Mouse (Mus musculus): ENCODE results near the gene Pnmal1. TPM values are rescaled to one million over a fixed set of nuclear protein-coding genes. Genes with fewer than 3 reads are reported as not detected.

The Pnmal1 gene
- polyA plus RNA-seq, 1 experiment from 2014 or later: 0.45 TPM

DNA sequence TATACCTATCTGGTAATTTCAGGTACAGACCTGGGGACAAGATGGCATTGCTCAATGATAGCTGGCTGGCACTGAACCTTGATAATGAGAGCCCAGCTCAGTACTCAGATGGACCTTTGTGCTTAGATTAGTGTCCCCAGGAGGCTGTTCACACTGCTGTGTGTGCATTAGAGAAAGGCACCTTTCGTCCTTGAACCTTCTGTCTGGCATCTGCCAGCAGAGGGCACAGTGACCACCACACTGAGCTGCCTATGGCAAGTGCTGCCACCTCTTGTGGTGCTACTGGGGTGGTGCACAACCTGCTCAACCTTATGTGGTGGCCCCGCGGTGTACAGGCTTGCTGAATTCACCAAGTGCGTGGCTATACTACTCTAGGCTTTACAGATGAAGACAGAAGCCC is 47.8 kb downstream of the Pnmal1 start:
- H3K4me3 ChIP-seq (ENCODE audit: control insufficient read depth in 1 of 2, insufficient read depth in 1 of 2, low read depth in 1 of 2, low read length in 2 of 2): no peak overlapping the region
- no peak overlapping the region for H3K27ac ChIP-seq (replicated peaks in 1 of 2; ENCODE audit: control insufficient read depth in 1 of 2, insufficient read depth in 1 of 2, low read depth in 2 of 2, low read length in 2 of 2)
- no peaks in the 10 kb centered on the region for H3K9me3 ChIP-seq (ENCODE audit: control insufficient read depth, low read length)
- WGBS: 76% methylated on average over 4 of the region's 4 CpGs
- H3K9ac ChIP-seq (ENCODE audit: low read length): no peak overlapping the region
- H3K4me2 ChIP-seq (ENCODE audit: low read length): no peak overlapping the region
- peaks cover 96% of the 10 kb centered on the region for H3K36me3 ChIP-seq (ENCODE audit: control insufficient read depth, insufficient read depth, low read length)
- H3K4me1 ChIP-seq (ENCODE audit: control insufficient read depth in 2 of 2, insufficient read depth in 2 of 2, low read length in 2 of 2): no peaks in the 10 kb centered on the region
- H3K27me3 ChIP-seq (ENCODE audit: control insufficient read depth, insufficient read depth, low read length): no peaks in the 10 kb centered on the region
- ATAC-seq (ENCODE audit: insufficient number of reproducible peaks, insufficient read depth, low FRiP score, low read depth): no peak

DNA sequence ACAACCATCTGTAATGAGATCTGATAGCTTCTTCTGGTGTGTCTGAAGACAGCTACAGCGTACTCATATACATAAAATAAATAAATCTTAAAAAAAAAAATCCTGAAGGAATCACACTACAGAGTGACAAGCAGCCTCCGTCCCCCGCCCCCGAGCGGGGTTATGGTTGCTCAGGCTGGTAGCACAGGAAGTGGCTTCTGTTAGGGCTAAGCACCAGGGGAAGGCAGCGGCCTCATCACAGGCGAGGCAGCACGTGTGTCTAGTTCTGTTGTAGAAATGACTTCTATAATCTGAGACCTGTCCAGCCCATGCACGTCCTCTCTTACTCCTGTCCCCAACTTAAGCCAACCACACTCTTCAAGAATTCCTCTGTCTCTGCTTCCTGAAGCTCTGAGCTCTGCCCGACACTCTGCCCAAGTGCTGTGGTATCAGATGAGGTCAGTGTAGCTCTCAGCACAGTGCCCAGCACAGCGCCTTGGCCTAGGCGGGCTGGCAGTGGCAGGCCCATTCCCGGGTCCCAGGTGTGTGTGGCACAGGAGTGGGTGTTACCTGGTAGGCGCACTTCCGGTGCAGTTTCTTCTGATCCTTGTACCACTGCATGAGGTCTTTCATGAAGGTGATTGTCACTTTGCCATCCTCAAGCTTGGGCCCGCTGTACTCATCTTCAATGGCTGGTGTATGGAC is 50.0 kb downstream of the Pnmal1 start:
- WGBS: 88% methylated on average over 16 of the region's 16 CpGs
- Histone ChIP-seq H3K9me3 (ENCODE audit: control insufficient read depth, low read length) (no peaks in the 10 kb centered on the region), H3K36me3 (ENCODE audit: control insufficient read depth, insufficient read depth, low read length) (peaks cover 100% of the 10 kb centered on the region), H3K4me2 (ENCODE audit: low read length) (no peak overlapping the region), H3K27ac (replicated peaks in 1 of 2; ENCODE audit: control insufficient read depth in 1 of 2, insufficient read depth in 1 of 2, low read depth in 2 of 2, low read length in 2 of 2) (no peak overlapping the region), H3K4me3 (ENCODE audit: control insufficient read depth in 1 of 2, insufficient read depth in 1 of 2, low read depth in 1 of 2, low read length in 2 of 2) (no peak overlapping the region), H3K27me3 (ENCODE audit: control insufficient read depth, insufficient read depth, low read length) (no peaks in the 10 kb centered on the region), H3K4me1 (ENCODE audit: control insufficient read depth in 2 of 2, insufficient read depth in 2 of 2, low read length in 2 of 2) (no peaks in the 10 kb centered on the region), H3K9ac (ENCODE audit: low read length) (no peak overlapping the region)
- ATAC-seq (ENCODE audit: insufficient number of reproducible peaks, insufficient read depth, low FRiP score, low read depth): no peak

DNA sequence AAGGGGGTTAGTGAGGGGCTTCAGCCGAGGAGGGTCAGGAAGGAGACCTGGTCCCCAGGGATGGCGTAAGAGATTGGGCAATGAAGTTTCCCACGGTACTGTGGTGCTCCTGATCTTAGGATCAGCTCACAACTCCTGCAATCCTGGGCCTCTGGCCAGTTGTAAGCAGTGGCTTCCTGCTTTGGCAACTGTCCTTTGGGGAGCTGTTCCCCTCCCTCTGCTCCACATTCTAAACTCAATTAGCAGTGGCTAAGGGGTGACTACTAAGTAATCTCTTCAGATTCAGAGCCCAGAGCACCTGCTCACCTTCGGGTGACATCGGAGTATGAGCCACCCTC is 50.5 kb downstream of the Pnmal1 start:
- Histone ChIP-seq H3K36me3 (ENCODE audit: control insufficient read depth, insufficient read depth, low read length) (peaks cover 100% of the 10 kb centered on the region), H3K9ac (ENCODE audit: low read length) (no peak overlapping the region), H3K4me2 (ENCODE audit: low read length) (no peak overlapping the region), H3K27me3 (ENCODE audit: control insufficient read depth, insufficient read depth, low read length) (no peaks in the 10 kb centered on the region), H3K4me3 (ENCODE audit: control insufficient read depth in 1 of 2, insufficient read depth in 1 of 2, low read depth in 1 of 2, low read length in 2 of 2) (no peak overlapping the region), H3K27ac (replicated peaks in 1 of 2; ENCODE audit: control insufficient read depth in 1 of 2, insufficient read depth in 1 of 2, low read depth in 2 of 2, low read length in 2 of 2) (no peak overlapping the region), H3K4me1 (ENCODE audit: control insufficient read depth in 2 of 2, insufficient read depth in 2 of 2, low read length in 2 of 2) (no peaks in the 10 kb centered on the region), H3K9me3 (ENCODE audit: control insufficient read depth, low read length) (no peaks in the 10 kb centered on the region)
- no peak for ATAC-seq (ENCODE audit: insufficient number of reproducible peaks, insufficient read depth, low FRiP score, low read depth)
- 88% methylated on average over 5 of the region's 5 CpGs for WGBS

DNA sequence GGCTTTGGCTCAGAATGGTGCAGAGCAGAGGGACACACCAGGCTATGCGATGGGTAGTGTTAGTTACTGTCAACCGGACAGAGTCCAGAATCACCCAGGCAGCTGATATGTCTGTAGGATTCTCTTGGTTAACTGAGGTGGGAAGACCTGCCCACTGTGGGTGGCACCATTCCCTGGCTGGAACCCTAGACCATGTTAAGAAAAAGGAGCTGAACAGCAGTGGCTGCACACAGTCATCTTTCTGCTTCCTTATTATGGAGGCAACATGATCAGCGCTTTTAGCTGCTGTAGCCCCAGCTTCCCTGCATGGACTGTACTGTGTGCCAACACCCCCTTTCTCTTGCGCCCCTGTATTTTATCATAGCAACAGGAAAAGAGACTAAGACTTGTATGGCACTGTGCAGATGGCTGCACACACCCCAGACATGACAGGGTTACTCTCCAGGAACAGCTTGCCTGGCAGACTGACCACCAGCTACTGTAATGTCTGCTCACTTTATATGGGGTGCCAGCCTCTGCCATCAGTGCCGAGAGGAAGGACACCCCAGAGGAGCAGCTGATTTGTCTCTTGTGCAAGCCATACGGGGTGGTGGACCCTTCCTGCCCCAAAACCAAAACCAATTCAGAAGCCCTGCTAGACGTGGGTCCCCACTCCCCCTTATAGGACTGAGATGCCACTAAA is 52.6 kb downstream of the Pnmal1 start:
- Histone ChIP-seq H3K4me1 (ENCODE audit: control insufficient read depth in 2 of 2, insufficient read depth in 2 of 2, low read length in 2 of 2) (peaks cover 3 to 8% of the 10 kb centered on the region in 2 experiments; a peak in 3 of 4 replicates), H3K27me3 (ENCODE audit: control insufficient read depth, insufficient read depth, low read length) (no peaks in the 10 kb centered on the region), H3K9ac (ENCODE audit: low read length) (no peak overlapping the region), H3K36me3 (ENCODE audit: control insufficient read depth, insufficient read depth, low read length) (peaks cover 96% of the 10 kb centered on the region), H3K4me3 (ENCODE audit: control insufficient read depth in 1 of 2, insufficient read depth in 1 of 2, low read depth in 1 of 2, low read length in 2 of 2) (no peak overlapping the region), H3K4me2 (ENCODE audit: low read length) (no peak overlapping the region), H3K27ac (replicated peaks in 1 of 2; ENCODE audit: control insufficient read depth in 1 of 2, insufficient read depth in 1 of 2, low read depth in 2 of 2, low read length in 2 of 2) (no peak overlapping the region), H3K9me3 (ENCODE audit: control insufficient read depth, low read length) (no peaks in the 10 kb centered on the region)
- ATAC-seq (ENCODE audit: insufficient number of reproducible peaks, insufficient read depth, low FRiP score, low read depth): no peak
- WGBS: 86% methylated on average over 7 of the region's 7 CpGs

Other genes with a start within 250 kb of the Pnmal1 start
- gene Ceacam9, start 237.8 kb upstream of the Pnmal1 start, polyA plus RNA-seq (2014; fragmentation: Nextera tagmentation; extraction: Ambion mirVana): not detected in 2 replicates
- gene Ap2s1, start 221.3 kb upstream of the Pnmal1 start, polyA plus RNA-seq (2014; fragmentation: Nextera tagmentation; extraction: Ambion mirVana): 237 and 256 TPM in 2 replicates
- gene Slc1a5, start 178.3 kb upstream of the Pnmal1 start, polyA plus RNA-seq (2014; fragmentation: Nextera tagmentation; extraction: Ambion mirVana): 27.7 and 30.3 TPM in 2 replicates
- 90.9 and 91.4 TPM in 2 replicates for gene Strn4, start 143.8 kb upstream of the Pnmal1 start, polyA plus RNA-seq (2014; fragmentation: Nextera tagmentation; extraction: Ambion mirVana)
- gene Fkrp, start 142.9 kb upstream of the Pnmal1 start, polyA plus RNA-seq (2014; fragmentation: Nextera tagmentation; extraction: Ambion mirVana): 30.3 and 30.9 TPM in 2 replicates
- 11.2 and 12.5 TPM in 2 replicates for gene Prkd2, start 116.8 kb upstream of the Pnmal1 start, polyA plus RNA-seq (2014; fragmentation: Nextera tagmentation; extraction: Ambion mirVana)
- 13.2 and 13.8 TPM in 2 replicates for gene Dact3, start 84.4 kb upstream of the Pnmal1 start, polyA plus RNA-seq (2014; fragmentation: Nextera tagmentation; extraction: Ambion mirVana)
- 4.2 and 6.9 TPM in 2 replicates for gene Gng8, start 67.9 kb upstream of the Pnmal1 start, polyA plus RNA-seq (2014; fragmentation: Nextera tagmentation; extraction: Ambion mirVana)
- 0.38 and 0.57 TPM in 2 replicates for gene Ptgir, start 53.2 kb upstream of the Pnmal1 start, polyA plus RNA-seq (2014; fragmentation: Nextera tagmentation; extraction: Ambion mirVana)
- gene Calm3, start 35.6 kb upstream of the Pnmal1 start, polyA plus RNA-seq (2014; fragmentation: Nextera tagmentation; extraction: Ambion mirVana): 119 and 152 TPM in 2 replicates
- 2.8 TPM in 2 replicates for gene Pnmal2, start 15.0 kb upstream of the Pnmal1 start, polyA plus RNA-seq (2014; fragmentation: Nextera tagmentation; extraction: Ambion mirVana)
- gene Gm42372, start 23.4 kb downstream of the Pnmal1 start, polyA plus RNA-seq (2014; fragmentation: Nextera tagmentation; extraction: Ambion mirVana): 0.08 and 0.12 TPM in 2 replicates
- 21.9 and 26.8 TPM in 2 replicates for gene Ccdc8, start 33.0 kb downstream of the Pnmal1 start, polyA plus RNA-seq (2014; fragmentation: Nextera tagmentation; extraction: Ambion mirVana)
- gene Ppp5c, start 68.2 kb downstream of the Pnmal1 start, polyA plus RNA-seq (2014; fragmentation: Nextera tagmentation; extraction: Ambion mirVana): 88.4 and 89.1 TPM in 2 replicates
- gene Hif3a, start 102.7 kb downstream of the Pnmal1 start, polyA plus RNA-seq (2014; fragmentation: Nextera tagmentation; extraction: Ambion mirVana): 43.7 and 51.6 TPM in 2 replicates
- gene Psg16, start 114.4 kb downstream of the Pnmal1 start, polyA plus RNA-seq (2014; fragmentation: Nextera tagmentation; extraction: Ambion mirVana): 0.16 and 0.23 TPM in 2 replicates
- not detected in 2 replicates for gene Ceacam3, start 190.6 kb downstream of the Pnmal1 start, polyA plus RNA-seq (2014; fragmentation: Nextera tagmentation; extraction: Ambion mirVana)
- gene Psg29, start 243.8 kb downstream of the Pnmal1 start, polyA plus RNA-seq (2014; fragmentation: Nextera tagmentation; extraction: Ambion mirVana): not detected in 2 replicates

All from heart, embryonic 14.5 days (tissue).